Mouse (Mus musculus): ENCODE results near the gene Dnajc4.

GRCm38 (mm10) chr19:6981465-6981864 lies 10.9 kb downstream of the Dnajc4 start:
- no peak for TF ChIP-seq CTCF (IDR thresholded peaks at IDR 0.05; ENCODE audit: control insufficient read depth, insufficient read depth, insufficient read length)
- TF ChIP-seq MYOD1 (IDR thresholded peaks at IDR 0.05; ENCODE audit: control insufficient read depth, insufficient read length, low read depth), result no peak
- TF ChIP-seq USF1 (IDR thresholded peaks at IDR 0.05; ENCODE audit: low read depth), result no peak
- no peak for TF ChIP-seq MYOG (IDR thresholded peaks at IDR 0.05; ENCODE audit: control insufficient read depth, extremely low read depth, insufficient read length)
- TF ChIP-seq MAX (IDR thresholded peaks at IDR 0.05), result no peak
- TF ChIP-seq CEBPB (IDR thresholded peaks at IDR 0.05; ENCODE audit: low read depth), result no peak

Data from C2C12 (cell line).